Mouse (Mus musculus): Measurements from ENCODE around the gene Crp. TPM values are rescaled to one million over a fixed set of nuclear protein-coding genes. Genes with fewer than 3 reads are reported as not detected.

Crp gene
- polyA plus RNA-seq, 1 experiment, result not detected

GRCm38 (mm10) chr1:172653900-172654299, 44.0 kb upstream of the Crp start:
- no peaks in the 10 kb centered on the region for H3K79me3 ChIP-seq (ENCODE audit: low read depth)

GRCm38 (mm10) chr1:172657266-172657665, 40.6 kb upstream of the Crp start:
- H3K79me2 ChIP-seq (ENCODE audit: control insufficient read depth, insufficient read depth), result no peaks in the 10 kb centered on the region
- H3K79me3 ChIP-seq (ENCODE audit: low read depth), result no peaks in the 10 kb centered on the region
- TF ChIP-seq MYOG (IDR thresholded peaks at IDR 0.05; ENCODE audit: control insufficient read depth, extremely low read depth, insufficient read length) (no peak), CEBPB (IDR thresholded peaks at IDR 0.05; ENCODE audit: low read depth) (no peak)

More at GRCm38 (mm10) chr1:172653900-172654299, 44.0 kb upstream of the Crp start:
- no peaks in the 10 kb centered on the region for H3K79me2 ChIP-seq (ENCODE audit: control insufficient read depth, insufficient read depth)
- no peak overlapping the region for H3ac ChIP-seq (ENCODE audit: control insufficient read depth, insufficient read length, low read depth)
- no peaks in the 10 kb centered on the region for H3K36me3 ChIP-seq (ENCODE audit: control insufficient read depth, insufficient read depth)
- TF ChIP-seq USF1 (IDR thresholded peaks at IDR 0.05; ENCODE audit: low read depth) (no peak), MYOG (IDR thresholded peaks at IDR 0.05; ENCODE audit: control insufficient read depth, extremely low read depth, insufficient read length) (no peak), MYOD1 (IDR thresholded peaks at IDR 0.05; ENCODE audit: control insufficient read depth, insufficient read length, low read depth) (no peak), CEBPB (IDR thresholded peaks at IDR 0.05; ENCODE audit: low read depth) (no peak), FOSL1 (IDR thresholded peaks at IDR 0.05; ENCODE audit: insufficient read depth, low read length, poor library complexity, severe bottlenecking) (no peak), CTCF (IDR thresholded peaks at IDR 0.05; ENCODE audit: control insufficient read depth, insufficient read depth, insufficient read length) (no peak), MAX (IDR thresholded peaks at IDR 0.05) (no peak)
- no peaks in the 10 kb centered on the region for H3K27me3 ChIP-seq (ENCODE audit: control insufficient read depth, insufficient read depth, insufficient read length)
- H3K4me3 ChIP-seq (ENCODE audit: insufficient read depth, poor library complexity, severe bottlenecking), result no peak overlapping the region

GRCm38 (mm10) chr1:172659688-172660087, 38.2 kb upstream of the Crp start:
- Histone ChIP-seq H3K79me3 (ENCODE audit: low read depth) (no peaks in the 10 kb centered on the region), H3K4me3 (ENCODE audit: insufficient read depth, poor library complexity, severe bottlenecking) (no peak overlapping the region), H3K36me3 (ENCODE audit: control insufficient read depth, insufficient read depth) (no peaks in the 10 kb centered on the region), H3ac (ENCODE audit: control insufficient read depth, insufficient read length, low read depth) (no peak overlapping the region), H3K79me2 (ENCODE audit: control insufficient read depth, insufficient read depth) (no peaks in the 10 kb centered on the region), H3K27me3 (ENCODE audit: control insufficient read depth, insufficient read depth, insufficient read length) (no peaks in the 10 kb centered on the region)
- TF ChIP-seq MYOG (IDR thresholded peaks at IDR 0.05; ENCODE audit: control insufficient read depth, extremely low read depth, insufficient read length) (no peak), MYOD1 (IDR thresholded peaks at IDR 0.05; ENCODE audit: control insufficient read depth, insufficient read length, low read depth) (no peak), CTCF (IDR thresholded peaks at IDR 0.05; ENCODE audit: control insufficient read depth, insufficient read depth, insufficient read length) (no peak), USF1 (IDR thresholded peaks at IDR 0.05; ENCODE audit: low read depth) (no peak), FOSL1 (IDR thresholded peaks at IDR 0.05; ENCODE audit: insufficient read depth, low read length, poor library complexity, severe bottlenecking) (no peak), CEBPB (IDR thresholded peaks at IDR 0.05; ENCODE audit: low read depth) (no peak)

More at GRCm38 (mm10) chr1:172657266-172657665, 40.6 kb upstream of the Crp start:
- H3K36me3 ChIP-seq (ENCODE audit: control insufficient read depth, insufficient read depth), result no peaks in the 10 kb centered on the region
- no peak overlapping the region for H3ac ChIP-seq (ENCODE audit: control insufficient read depth, insufficient read length, low read depth)
- no peak overlapping the region for H3K4me3 ChIP-seq (ENCODE audit: insufficient read depth, poor library complexity, severe bottlenecking)
- H3K27me3 ChIP-seq (ENCODE audit: control insufficient read depth, insufficient read depth, insufficient read length), result no peaks in the 10 kb centered on the region

GRCm38 (mm10) chr1:172665457-172665856, 32.4 kb upstream of the Crp start:
- no peak for TF ChIP-seq MYOG (IDR thresholded peaks at IDR 0.05; ENCODE audit: control insufficient read depth, extremely low read depth, insufficient read length)
- TF ChIP-seq FOSL1 (IDR thresholded peaks at IDR 0.05; ENCODE audit: insufficient read depth, low read length, poor library complexity, severe bottlenecking), result no peak
- TF ChIP-seq CEBPB (IDR thresholded peaks at IDR 0.05; ENCODE audit: low read depth), result no peak
- no peak for TF ChIP-seq CTCF (IDR thresholded peaks at IDR 0.05; ENCODE audit: control insufficient read depth, insufficient read depth, insufficient read length)
- TF ChIP-seq MYOD1 (IDR thresholded peaks at IDR 0.05; ENCODE audit: control insufficient read depth, insufficient read length, low read depth), result no peak
- TF ChIP-seq USF1 (IDR thresholded peaks at IDR 0.05; ENCODE audit: low read depth), result no peak
- TF ChIP-seq MAX (IDR thresholded peaks at IDR 0.05), result no peak
- no peaks in the 10 kb centered on the region for H3K79me3 ChIP-seq (ENCODE audit: low read depth)
- no peaks in the 10 kb centered on the region for H3K27me3 ChIP-seq (ENCODE audit: control insufficient read depth, insufficient read depth, insufficient read length)
- no peaks in the 10 kb centered on the region for H3K79me2 ChIP-seq (ENCODE audit: control insufficient read depth, insufficient read depth)
- no peak overlapping the region for H3K4me3 ChIP-seq (ENCODE audit: insufficient read depth, poor library complexity, severe bottlenecking)
- no peak overlapping the region for H3ac ChIP-seq (ENCODE audit: control insufficient read depth, insufficient read length, low read depth)
- no peaks in the 10 kb centered on the region for H3K36me3 ChIP-seq (ENCODE audit: control insufficient read depth, insufficient read depth)

GRCm38 (mm10) chr1:172667597-172667996, 30.3 kb upstream of the Crp start:
- Histone ChIP-seq H3K36me3 (ENCODE audit: control insufficient read depth, insufficient read depth) (no peaks in the 10 kb centered on the region), H3ac (ENCODE audit: control insufficient read depth, insufficient read length, low read depth) (no peak overlapping the region), H3K79me3 (ENCODE audit: low read depth) (no peaks in the 10 kb centered on the region), H3K27me3 (ENCODE audit: control insufficient read depth, insufficient read depth, insufficient read length) (no peaks in the 10 kb centered on the region), H3K4me3 (ENCODE audit: insufficient read depth, poor library complexity, severe bottlenecking) (no peak overlapping the region), H3K79me2 (ENCODE audit: control insufficient read depth, insufficient read depth) (no peaks in the 10 kb centered on the region)
- no peak for TF ChIP-seq FOSL1 (IDR thresholded peaks at IDR 0.05; ENCODE audit: insufficient read depth, low read length, poor library complexity, severe bottlenecking)
- TF ChIP-seq USF1 (IDR thresholded peaks at IDR 0.05; ENCODE audit: low read depth), result no peak
- no peak for TF ChIP-seq MAX (IDR thresholded peaks at IDR 0.05)
- TF ChIP-seq MYOD1 (IDR thresholded peaks at IDR 0.05; ENCODE audit: control insufficient read depth, insufficient read length, low read depth), result no peak
- TF ChIP-seq MYOG (IDR thresholded peaks at IDR 0.05; ENCODE audit: control insufficient read depth, extremely low read depth, insufficient read length), result no peak
- no peak for TF ChIP-seq CEBPB (IDR thresholded peaks at IDR 0.05; ENCODE audit: low read depth)
- no peak for TF ChIP-seq CTCF (IDR thresholded peaks at IDR 0.05; ENCODE audit: control insufficient read depth, insufficient read depth, insufficient read length)

- no peaks in the 10 kb centered on the region for H3K79me2 ChIP-seq (ENCODE audit: control insufficient read depth, insufficient read depth)
- no peak overlapping the region for H3K4me3 ChIP-seq (ENCODE audit: insufficient read depth, poor library complexity, severe bottlenecking)
- H3K27me3 ChIP-seq (ENCODE audit: control insufficient read depth, insufficient read depth, insufficient read length), result no peaks in the 10 kb centered on the region
- no peak overlapping the region for H3ac ChIP-seq (ENCODE audit: control insufficient read depth, insufficient read length, low read depth)
- no peaks in the 10 kb centered on the region for H3K79me3 ChIP-seq (ENCODE audit: low read depth)
- TF ChIP-seq MYOG (IDR thresholded peaks at IDR 0.05; ENCODE audit: control insufficient read depth, extremely low read depth, insufficient read length) (no peak), MYOD1 (IDR thresholded peaks at IDR 0.05; ENCODE audit: control insufficient read depth, insufficient read length, low read depth) (no peak), CTCF (IDR thresholded peaks at IDR 0.05; ENCODE audit: control insufficient read depth, insufficient read depth, insufficient read length) (no peak), MAX (IDR thresholded peaks at IDR 0.05) (no peak), FOSL1 (IDR thresholded peaks at IDR 0.05; ENCODE audit: insufficient read depth, low read length, poor library complexity, severe bottlenecking) (no peak), CEBPB (IDR thresholded peaks at IDR 0.05; ENCODE audit: low read depth) (no peak), USF1 (IDR thresholded peaks at IDR 0.05; ENCODE audit: low read depth) (no peak)
- H3K36me3 ChIP-seq (ENCODE audit: control insufficient read depth, insufficient read depth), result no peaks in the 10 kb centered on the region
These were observed 27.1 kb upstream of the Crp start for GRCm38 (mm10) chr1:172670716-172671115.
